Mouse (Mus musculus): Measurements from ENCODE around the gene Atp13a2. TPM values are rescaled to one million over a fixed set of nuclear protein-coding genes. Genes with fewer than 3 reads are reported as not detected.

Gene Atp13a2
- polyA plus RNA-seq, 2 experiments from 2014 or later = 5.6 to 7.5 TPM

DNA sequence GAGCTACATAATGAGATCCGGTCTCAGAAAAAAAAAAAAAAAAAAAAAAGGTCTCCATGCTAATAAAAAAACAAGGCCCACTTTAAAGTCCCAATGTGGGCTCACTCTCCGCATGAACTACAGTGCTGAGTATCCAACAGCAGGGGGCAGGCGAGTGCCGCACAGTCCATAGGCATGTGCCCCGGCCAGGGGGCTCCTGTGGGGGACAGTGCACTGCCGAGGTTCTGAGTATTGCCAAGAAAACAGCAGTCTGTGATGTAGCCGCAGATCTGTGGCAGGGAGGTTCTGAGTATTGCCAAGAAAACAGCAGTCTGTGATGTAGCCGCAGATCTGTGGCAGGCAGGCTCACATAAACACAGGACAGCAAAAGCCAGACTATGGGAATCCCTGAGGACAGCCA, 58.1 kb downstream of the Atp13a2 start:
- no peak for ATAC-seq

GRCm38 (mm10) chr4:141048810-141049475, 62.3 kb downstream of the Atp13a2 start:
- no peak for ATAC-seq

- no peak for ATAC-seq
These were observed 62.8 kb downstream of the Atp13a2 start for GRCm38 (mm10) chr4:141049476-141049835.

- no peak for ATAC-seq
These were observed 65.8 kb downstream of the Atp13a2 start for GRCm38 (mm10) chr4:141052442-141052841.

- ATAC-seq = no peak
These were observed 66.5 kb downstream of the Atp13a2 start for GRCm38 (mm10) chr4:141053138-141053537.

- no peak for ATAC-seq
These were observed 67.0 kb downstream of the Atp13a2 start for GRCm38 (mm10) chr4:141053568-141054161.

Other genes with a start within 250 kb of the Atp13a2 start
- not detected for gene Padi6, start 244.2 kb upstream of the Atp13a2 start, polyA plus RNA-seq (2017; shearing (Covaris generic))
- gene Padi4, start 212.6 kb upstream of the Atp13a2 start, polyA plus RNA-seq (2017; shearing (Covaris generic)) = under 1 TPM in 1 of 2 experiments, not detected in 1; 0.56 TPM
- gene Padi3, start 176.2 kb upstream of the Atp13a2 start, polyA plus RNA-seq (2017; shearing (Covaris generic)) = under 1 TPM in 1 of 2 experiments, not detected in 1; 0.15 TPM
- under 1 TPM; 0.20 to 0.29 TPM for gene Padi1, start 141.1 kb upstream of the Atp13a2 start, polyA plus RNA-seq (2017; shearing (Covaris generic))
- 1 to 10 TPM; 9.5 to 9.7 TPM for gene Padi2, start 80.5 kb upstream of the Atp13a2 start, polyA plus RNA-seq (2017; shearing (Covaris generic))
- gene Sdhb, start 25.7 kb upstream of the Atp13a2 start, polyA plus RNA-seq (2017; shearing (Covaris generic)) = 100 to 1,000 TPM; 318 to 321 TPM
- not detected for gene Mfap2, start 23.5 kb downstream of the Atp13a2 start, polyA plus RNA-seq (2017; shearing (Covaris generic))
- 1 to 10 TPM in 1 of 2 experiments, under 1 TPM in 1; 0.98 to 1.4 TPM for gene Crocc, start 73.7 kb downstream of the Atp13a2 start, polyA plus RNA-seq (2017; shearing (Covaris generic))
- 100 to 1,000 TPM in 1 of 2 experiments, 10 to 100 TPM in 1; 85.5 to 101 TPM for gene Necap2, start 91.5 kb downstream of the Atp13a2 start, polyA plus RNA-seq (2017; shearing (Covaris generic))
- under 1 TPM; 0.29 to 0.88 TPM for gene Spata21, start 101.5 kb downstream of the Atp13a2 start, polyA plus RNA-seq (2017; shearing (Covaris generic))
- 10 to 100 TPM; 51.2 to 77.0 TPM for gene Szrd1, start 152.9 kb downstream of the Atp13a2 start, polyA plus RNA-seq (2017; shearing (Covaris generic))
- gene Fbxo42, start 161.0 kb downstream of the Atp13a2 start, polyA plus RNA-seq (2017; shearing (Covaris generic)) = 1 to 10 TPM; 5.0 to 7.3 TPM
- 1 to 10 TPM; 1.5 to 3.2 TPM for gene Rsg1, start 227.1 kb downstream of the Atp13a2 start, polyA plus RNA-seq (2017; shearing (Covaris generic))